Mouse (Mus musculus): ENCODE measurements around the gene Ugt1a1. TPM values are rescaled to one million over a fixed set of nuclear protein-coding genes. Genes with fewer than 3 reads are reported as not detected.

Ugt1a1 gene
- total and polyA plus RNA-seq, 3 experiments: 0.19 TPM; not detected in 2

DNA sequence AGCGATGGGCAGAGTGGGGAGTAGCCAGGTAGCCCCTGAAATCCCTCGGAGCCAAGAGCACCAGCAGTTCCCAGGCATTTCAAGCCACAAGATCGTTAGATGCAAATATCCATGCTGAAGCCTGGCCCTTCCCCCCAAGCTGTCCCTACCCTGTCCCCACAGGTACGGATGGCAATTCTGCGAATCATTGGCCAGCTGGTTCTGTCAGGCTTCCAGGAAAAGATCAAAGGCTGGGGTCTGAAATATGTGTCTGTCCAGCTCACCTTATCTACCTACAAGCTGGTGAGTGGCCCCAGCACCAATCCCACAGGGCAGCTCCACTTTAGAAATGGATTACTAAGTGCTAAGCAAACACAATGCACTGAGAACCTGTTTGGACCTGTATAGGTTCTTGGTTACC lies 25.6 kb downstream of the Ugt1a1 start:
- Histone ChIP-seq H3K9ac (ENCODE audit: insufficient read depth, low read depth) (no peak overlapping the region), H3K4me1 (ENCODE audit: control insufficient read depth in 1 of 2, insufficient read depth in 2 of 2) (no peaks in the 10 kb centered on the region), H3K79me2 (replicated peaks; ENCODE audit: control insufficient read depth, extremely low read depth, insufficient read depth, poor library complexity, severe bottlenecking) (no peaks in the 10 kb centered on the region), H3K27ac (ENCODE audit: insufficient read depth, low read depth) (no peak overlapping the region), H3K4me3 (replicated peaks in 1 of 3; ENCODE audit: low read depth in 2 of 3, low read length in 2 of 3, poor library complexity in 1 of 3) (no peak overlapping the region), H3K4me2 (ENCODE audit: insufficient read depth, low read depth, poor library complexity, severe bottlenecking) (no peak overlapping the region), H3K9me3 (replicated peaks; ENCODE audit: low read length) (peaks cover 74% of the 10 kb centered on the region), H3K36me3 (replicated peaks in 1 of 2; ENCODE audit: control insufficient read depth in 1 of 2, insufficient read depth in 1 of 2, low read length in 1 of 2) (no peaks in the 10 kb centered on the region), H3K27me3 (replicated peaks) (peaks cover 38% of the 10 kb centered on the region)
- TF ChIP-seq PAX5 (IDR thresholded peaks at IDR 0.05; ENCODE audit: low read length) (no peak), CHD2 (IDR thresholded peaks at IDR 0.05; ENCODE audit: low read length) (no peak), E2F4 (IDR thresholded peaks at IDR 0.05; ENCODE audit: insufficient replicate concordance, low read depth, low read length) (no peak), MEF2A (IDR thresholded peaks at IDR 0.05; ENCODE audit: borderline replicate concordance, low read depth, low read length) (no peak)
- in situ Hi-C loops (cut with MboI; ENCODE audit: low pct_ligation_motif_present, low pct_unique_long_range_greater_than_20kb, low sequenced_read_pairs): no loop called here
- no peak for DNase-seq (ENCODE audit: extremely low read depth)
- dilution Hi-C loops (cut with MboI; ENCODE audit: extremely low pct_ligation_motif_present, extremely low pct_unique_long_range_greater_than_20kb, low sequenced_read_pairs): no loop called here

GRCm38 (mm10) chr1:88238771-88239170 lies 27.0 kb downstream of the Ugt1a1 start:
- in situ Hi-C loops (cut with MboI; ENCODE audit: low pct_ligation_motif_present, low pct_unique_long_range_greater_than_20kb, low sequenced_read_pairs): no loop called here
- no peak for DNase-seq (ENCODE audit: extremely low read depth)
- Histone ChIP-seq H3K36me3 (replicated peaks in 1 of 2; ENCODE audit: control insufficient read depth in 1 of 2, insufficient read depth in 1 of 2, low read length in 1 of 2) (no peaks in the 10 kb centered on the region), H3K9me3 (replicated peaks; ENCODE audit: low read length) (peaks cover 72% of the 10 kb centered on the region), H3K4me1 (ENCODE audit: control insufficient read depth in 1 of 2, insufficient read depth in 2 of 2) (no peaks in the 10 kb centered on the region), H3K4me2 (ENCODE audit: insufficient read depth, low read depth, poor library complexity, severe bottlenecking) (no peak overlapping the region), H3K79me2 (replicated peaks; ENCODE audit: control insufficient read depth, extremely low read depth, insufficient read depth, poor library complexity, severe bottlenecking) (no peaks in the 10 kb centered on the region), H3K27ac (ENCODE audit: insufficient read depth, low read depth) (no peak overlapping the region), H3K27me3 (replicated peaks) (peaks cover 38% of the 10 kb centered on the region), H3K4me3 (replicated peaks in 1 of 3; ENCODE audit: low read depth in 2 of 3, low read length in 2 of 3, poor library complexity in 1 of 3) (no peak overlapping the region), H3K9ac (ENCODE audit: insufficient read depth, low read depth) (no peak overlapping the region)
- TF ChIP-seq USF1 (IDR thresholded peaks at IDR 0.05; ENCODE audit: low read depth, low read length): no peak
- no peak for TF ChIP-seq IRF4 (IDR thresholded peaks at IDR 0.05; ENCODE audit: low read depth, low read length)
- no peak for TF ChIP-seq MAX (IDR thresholded peaks at IDR 0.05; ENCODE audit: low read length)
- no peak for TF ChIP-seq ETS1 (conservative IDR thresholded peaks at IDR 0.05; ENCODE audit: low read depth, low read length)
- no peak for TF ChIP-seq ZMIZ1 (IDR thresholded peaks at IDR 0.05; ENCODE audit: low read depth, low read length)
- no peak for TF ChIP-seq ZC3H11A (IDR thresholded peaks at IDR 0.05; ENCODE audit: low read depth, low read length)
- no peak for TF ChIP-seq JUN (IDR thresholded peaks at IDR 0.05; ENCODE audit: insufficient read depth, low read depth, low read length)
- TF ChIP-seq SIN3A (IDR thresholded peaks at IDR 0.05; ENCODE audit: low read length): no peak
- TF ChIP-seq MEF2A (IDR thresholded peaks at IDR 0.05; ENCODE audit: borderline replicate concordance, low read depth, low read length): no peak
- TF ChIP-seq JUND (conservative IDR thresholded peaks at IDR 0.05; ENCODE audit: low read depth, low read length): no peak
- no peak for TF ChIP-seq PAX5 (IDR thresholded peaks at IDR 0.05; ENCODE audit: low read length)
- TF ChIP-seq RCOR1 (conservative IDR thresholded peaks at IDR 0.05; ENCODE audit: low read depth, low read length): no peak
- dilution Hi-C loops (cut with MboI; ENCODE audit: extremely low pct_ligation_motif_present, extremely low pct_unique_long_range_greater_than_20kb, low sequenced_read_pairs): no loop called here

DNA sequence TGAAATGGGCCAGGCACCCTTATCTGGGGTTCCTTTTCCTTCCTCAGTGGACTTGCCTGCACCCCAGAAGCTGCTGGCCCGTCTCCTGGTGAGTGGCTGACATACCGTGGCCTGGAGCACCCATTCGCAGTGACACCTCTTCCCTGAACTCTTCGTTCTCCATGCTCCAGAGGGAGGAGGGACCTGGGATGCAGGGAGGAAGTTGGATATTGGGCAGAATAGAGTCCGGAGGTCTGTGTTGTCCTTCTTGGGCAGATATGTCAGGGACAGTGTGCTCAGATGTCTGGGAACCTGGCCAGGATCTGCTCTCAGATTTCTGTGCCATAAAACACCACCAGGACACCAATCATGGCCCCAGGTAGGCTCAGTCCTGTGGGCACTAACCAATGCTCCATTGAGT lies 28.3 kb downstream of the Ugt1a1 start:
- H3K4me3 ChIP-seq (replicated peaks in 1 of 3; ENCODE audit: low read depth in 2 of 3, low read length in 2 of 3, poor library complexity in 1 of 3): no peak overlapping the region
- no peak overlapping the region for H3K9ac ChIP-seq (ENCODE audit: insufficient read depth, low read depth)
- in situ Hi-C loops (cut with MboI; ENCODE audit: low pct_ligation_motif_present, low pct_unique_long_range_greater_than_20kb, low sequenced_read_pairs): no loop called here
- dilution Hi-C loops (cut with MboI; ENCODE audit: extremely low pct_ligation_motif_present, extremely low pct_unique_long_range_greater_than_20kb, low sequenced_read_pairs): no loop called here
- H3K27me3 ChIP-seq (replicated peaks): peaks cover 36% of the 10 kb centered on the region
- no peaks in the 10 kb centered on the region for H3K4me1 ChIP-seq (ENCODE audit: control insufficient read depth in 1 of 2, insufficient read depth in 2 of 2)
- no peak for DNase-seq (ENCODE audit: extremely low read depth)
- H3K4me2 ChIP-seq (ENCODE audit: insufficient read depth, low read depth, poor library complexity, severe bottlenecking): no peak overlapping the region
- H3K36me3 ChIP-seq (replicated peaks in 1 of 2; ENCODE audit: control insufficient read depth in 1 of 2, insufficient read depth in 1 of 2, low read length in 1 of 2): no peaks in the 10 kb centered on the region
- H3K9me3 ChIP-seq (replicated peaks; ENCODE audit: low read length): peaks cover 74% of the 10 kb centered on the region
- H3K27ac ChIP-seq (ENCODE audit: insufficient read depth, low read depth): no peak overlapping the region
- TF ChIP-seq MXI1 (IDR thresholded peaks at IDR 0.05; ENCODE audit: low read depth, low read length) (no peak), RCOR1 (conservative IDR thresholded peaks at IDR 0.05; ENCODE audit: low read depth, low read length) (no peak), NRF1 (IDR thresholded peaks at IDR 0.05; ENCODE audit: low read depth, low read length) (no peak), ZMIZ1 (IDR thresholded peaks at IDR 0.05; ENCODE audit: low read depth, low read length) (no peak), PAX5 (IDR thresholded peaks at IDR 0.05; ENCODE audit: low read length) (no peak), ZKSCAN1 (IDR thresholded peaks at IDR 0.05; ENCODE audit: borderline replicate concordance, low read depth, low read length) (no peak), POLR2AphosphoS2 (IDR thresholded peaks at IDR 0.05; ENCODE audit: low read depth, low read length) (no peak)
- H3K79me2 ChIP-seq (replicated peaks; ENCODE audit: control insufficient read depth, extremely low read depth, insufficient read depth, poor library complexity, severe bottlenecking): no peaks in the 10 kb centered on the region

Data from CH12.LX (cell line).